Mouse (Mus musculus): ENCODE results near the gene Rap1b. TPM values are rescaled to one million over a fixed set of nuclear protein-coding genes. Genes with fewer than 3 reads are reported as not detected.

The Rap1b gene
- polyA plus RNA-seq, 1 experiment from 2014 or later, result 176 TPM

DNA sequence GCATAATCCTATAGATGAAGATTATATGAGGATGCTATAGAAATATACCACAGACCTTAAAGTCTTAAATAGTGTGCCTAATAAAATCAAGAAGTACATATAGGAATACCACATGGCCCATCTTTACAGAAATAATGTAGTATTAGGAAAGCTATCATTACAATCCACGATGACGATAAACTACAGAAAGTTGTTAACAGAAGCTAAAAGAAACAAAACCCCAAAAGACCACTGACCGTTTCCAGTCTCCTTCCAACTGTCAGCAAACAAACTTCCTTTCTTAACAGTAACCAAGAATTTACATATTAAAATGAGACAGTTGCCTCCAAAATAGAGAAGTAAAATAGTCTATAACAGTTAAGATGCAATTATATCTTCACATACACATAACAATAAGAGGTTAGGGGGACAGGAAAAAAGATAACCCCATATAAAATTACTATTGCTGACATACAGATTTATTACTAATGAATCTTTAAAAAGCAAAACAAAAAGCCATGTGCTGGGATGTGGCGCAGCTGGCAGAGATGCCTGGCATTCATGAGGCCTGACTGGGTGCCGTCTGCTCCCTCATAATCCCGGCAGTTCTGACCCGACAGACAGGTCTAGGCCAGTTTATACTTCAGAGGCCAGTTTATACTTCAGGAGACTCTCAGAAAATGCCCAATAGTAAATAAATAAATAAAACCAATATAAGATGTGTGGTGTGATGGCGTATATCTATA is 66.1 kb downstream of the Rap1b start:
- Histone ChIP-seq H3K4me2 (replicated peaks; ENCODE audit: low read depth, low read length) (no peak overlapping the region), H3K27ac (ENCODE audit: low read depth, low read length) (no peak overlapping the region), H3K27me3 (ENCODE audit: control insufficient read depth, insufficient read depth, low read length) (no peaks in the 10 kb centered on the region), H3K4me1 (ENCODE audit: control insufficient read depth, insufficient read depth, low read length) (no peaks in the 10 kb centered on the region), H3K9ac (ENCODE audit: low read depth, low read length) (no peak overlapping the region), H3K36me3 (ENCODE audit: control insufficient read depth, insufficient read depth, low read length) (peaks cover 89% of the 10 kb centered on the region), H3K4me3 (ENCODE audit: low read length) (no peak overlapping the region), H3K9me3 (ENCODE audit: control insufficient read depth, low read length) (no peaks in the 10 kb centered on the region)
- no peak for ATAC-seq (ENCODE audit: low FRiP score, low TSS enrichment)
- 91% methylated on average over 8 of the region's 8 CpGs for WGBS

DNA sequence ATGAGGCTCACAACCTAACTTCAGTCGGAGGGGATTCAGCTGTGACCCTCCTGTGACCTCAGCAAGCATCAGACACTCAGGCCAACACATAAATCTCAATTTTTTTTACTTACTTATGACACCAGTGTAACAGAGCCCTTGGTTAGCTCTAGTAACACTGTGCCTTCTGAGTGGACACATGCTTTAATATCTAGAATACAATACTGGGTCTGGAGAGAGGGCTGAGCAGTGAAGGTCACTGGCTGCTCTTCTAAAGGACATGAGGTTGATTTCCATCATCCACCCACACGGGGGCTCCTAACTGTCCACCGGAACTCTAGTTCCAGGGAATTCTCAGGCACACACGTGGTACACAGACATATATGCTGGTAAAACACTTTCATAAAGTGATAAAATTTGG is 66.9 kb downstream of the Rap1b start:
- Histone ChIP-seq H3K4me1 (ENCODE audit: control insufficient read depth, insufficient read depth, low read length) (no peaks in the 10 kb centered on the region), H3K9me3 (ENCODE audit: control insufficient read depth, low read length) (no peaks in the 10 kb centered on the region), H3K27ac (ENCODE audit: low read depth, low read length) (no peak overlapping the region), H3K27me3 (ENCODE audit: control insufficient read depth, insufficient read depth, low read length) (no peaks in the 10 kb centered on the region), H3K4me2 (replicated peaks; ENCODE audit: low read depth, low read length) (no peak overlapping the region), H3K36me3 (ENCODE audit: control insufficient read depth, insufficient read depth, low read length) (peaks cover 92% of the 10 kb centered on the region), H3K4me3 (ENCODE audit: low read length) (no peak overlapping the region), H3K9ac (ENCODE audit: low read depth, low read length) (no peak overlapping the region)
- no peak for ATAC-seq (ENCODE audit: low FRiP score, low TSS enrichment)
- 84% methylated on average over 4 of the region's 4 CpGs for WGBS

- Histone ChIP-seq H3K36me3 (ENCODE audit: control insufficient read depth, insufficient read depth, low read length) (peaks cover 90% of the 10 kb centered on the region), H3K9ac (ENCODE audit: low read depth, low read length) (no peak overlapping the region), H3K4me3 (ENCODE audit: low read length) (no peak overlapping the region), H3K9me3 (ENCODE audit: control insufficient read depth, low read length) (no peaks in the 10 kb centered on the region), H3K4me2 (replicated peaks; ENCODE audit: low read depth, low read length) (no peak overlapping the region), H3K27me3 (ENCODE audit: control insufficient read depth, insufficient read depth, low read length) (no peaks in the 10 kb centered on the region), H3K27ac (ENCODE audit: low read depth, low read length) (no peak overlapping the region), H3K4me1 (ENCODE audit: control insufficient read depth, insufficient read depth, low read length) (no peaks in the 10 kb centered on the region)
- 86% methylated on average over 12 of the region's 12 CpGs for WGBS
- no peak for ATAC-seq (ENCODE audit: low FRiP score, low TSS enrichment)
Observed at GRCm38 (mm10) chr10:117778328-117778910, 67.4 kb downstream of the Rap1b start.

DNA sequence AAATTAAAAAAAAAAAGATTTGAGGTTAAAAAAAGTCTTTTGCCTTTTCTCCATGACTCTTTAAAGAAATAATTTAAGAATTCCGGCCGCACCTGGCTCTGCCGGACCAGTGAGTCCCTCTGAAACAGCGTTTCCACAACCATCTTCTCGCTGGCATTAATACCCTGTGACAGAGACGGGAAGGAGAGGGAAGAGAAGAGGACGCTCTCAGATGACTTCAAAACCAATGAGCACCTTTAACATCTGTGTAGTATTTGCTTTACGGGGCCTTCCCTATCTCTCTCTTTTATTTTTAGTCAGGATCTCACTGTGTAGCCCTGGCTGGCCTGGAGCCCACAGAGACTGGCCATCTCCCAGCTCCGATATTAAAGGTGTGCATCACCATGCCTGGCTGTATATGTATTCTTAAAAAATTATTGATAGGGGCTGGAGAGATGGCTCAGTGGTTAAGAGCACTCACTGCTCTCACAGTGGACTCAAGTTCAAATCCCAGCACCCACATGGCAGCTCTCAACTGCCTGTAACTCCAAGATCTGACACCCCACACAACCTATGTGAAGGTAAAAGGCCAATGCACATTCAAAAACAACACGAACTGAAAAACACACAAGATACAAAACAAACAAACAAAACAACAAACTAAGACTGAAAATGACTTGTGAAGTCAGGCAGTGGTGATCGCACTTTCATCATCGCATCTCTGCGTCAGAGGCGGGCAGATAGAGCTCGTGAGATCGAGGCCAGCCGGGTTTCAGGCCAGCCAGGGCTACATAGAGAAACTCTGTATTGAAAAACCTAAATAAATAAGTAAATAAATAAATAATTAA is 68.1 kb downstream of the Rap1b start:
- 94% methylated on average over 17 of the region's 17 CpGs for WGBS

GRCm38 (mm10) chr10:117777103-117777470 is 68.7 kb downstream of the Rap1b start:
- no peak for ATAC-seq (ENCODE audit: low FRiP score, low TSS enrichment)
- H3K27ac ChIP-seq (ENCODE audit: low read depth, low read length), result no peak overlapping the region

More for the DNA sequence above, 68.1 kb downstream of the Rap1b start:
- Histone ChIP-seq H3K4me2 (replicated peaks; ENCODE audit: low read depth, low read length) (no peak overlapping the region), H3K9ac (ENCODE audit: low read depth, low read length) (no peak overlapping the region), H3K27me3 (ENCODE audit: control insufficient read depth, insufficient read depth, low read length) (no peaks in the 10 kb centered on the region), H3K4me3 (ENCODE audit: low read length) (no peak overlapping the region), H3K4me1 (ENCODE audit: control insufficient read depth, insufficient read depth, low read length) (no peaks in the 10 kb centered on the region), H3K36me3 (ENCODE audit: control insufficient read depth, insufficient read depth, low read length) (peaks cover 90% of the 10 kb centered on the region), H3K9me3 (ENCODE audit: control insufficient read depth, low read length) (no peaks in the 10 kb centered on the region), H3K27ac (ENCODE audit: low read depth, low read length) (no peak overlapping the region)
- ATAC-seq (ENCODE audit: low FRiP score, low TSS enrichment), result no peak

GRCm38 (mm10) chr10:117776281-117777102 is 69.3 kb downstream of the Rap1b start:
- Histone ChIP-seq H3K36me3 (ENCODE audit: control insufficient read depth, insufficient read depth, low read length) (peaks cover 88% of the 10 kb centered on the region), H3K4me3 (ENCODE audit: low read length) (no peak overlapping the region), H3K4me2 (replicated peaks; ENCODE audit: low read depth, low read length) (no peak overlapping the region), H3K4me1 (ENCODE audit: control insufficient read depth, insufficient read depth, low read length) (no peaks in the 10 kb centered on the region), H3K9ac (ENCODE audit: low read depth, low read length) (no peak overlapping the region), H3K27me3 (ENCODE audit: control insufficient read depth, insufficient read depth, low read length) (no peaks in the 10 kb centered on the region), H3K27ac (ENCODE audit: low read depth, low read length) (no peak overlapping the region), H3K9me3 (ENCODE audit: control insufficient read depth, low read length) (no peaks in the 10 kb centered on the region)
- ATAC-seq (ENCODE audit: low FRiP score, low TSS enrichment), result no peak
- 91% methylated on average over 12 of the region's 12 CpGs for WGBS

More at GRCm38 (mm10) chr10:117777103-117777470, 68.7 kb downstream of the Rap1b start:
- WGBS, result 98% methylated on average over 3 of the region's 3 CpGs
- H3K36me3 ChIP-seq (ENCODE audit: control insufficient read depth, insufficient read depth, low read length), result peaks cover 90% of the 10 kb centered on the region
- H3K4me2 ChIP-seq (replicated peaks; ENCODE audit: low read depth, low read length), result no peak overlapping the region
- H3K9me3 ChIP-seq (ENCODE audit: control insufficient read depth, low read length), result no peaks in the 10 kb centered on the region
- no peaks in the 10 kb centered on the region for H3K4me1 ChIP-seq (ENCODE audit: control insufficient read depth, insufficient read depth, low read length)
- H3K9ac ChIP-seq (ENCODE audit: low read depth, low read length), result no peak overlapping the region
- H3K4me3 ChIP-seq (ENCODE audit: low read length), result no peak overlapping the region
- H3K27me3 ChIP-seq (ENCODE audit: control insufficient read depth, insufficient read depth, low read length), result no peaks in the 10 kb centered on the region

- Histone ChIP-seq H3K9me3 (ENCODE audit: control insufficient read depth, low read length) (no peaks in the 10 kb centered on the region), H3K27ac (ENCODE audit: low read depth, low read length) (no peak overlapping the region), H3K27me3 (ENCODE audit: control insufficient read depth, insufficient read depth, low read length) (no peaks in the 10 kb centered on the region), H3K4me3 (ENCODE audit: low read length) (no peak overlapping the region), H3K4me2 (replicated peaks; ENCODE audit: low read depth, low read length) (no peak overlapping the region), H3K36me3 (ENCODE audit: control insufficient read depth, insufficient read depth, low read length) (peaks cover 88% of the 10 kb centered on the region), H3K4me1 (ENCODE audit: control insufficient read depth, insufficient read depth, low read length) (no peaks in the 10 kb centered on the region), H3K9ac (ENCODE audit: low read depth, low read length) (no peak overlapping the region)
- ATAC-seq (ENCODE audit: low FRiP score, low TSS enrichment), result no peak
- 89% methylated on average over 6 of the region's 6 CpGs for WGBS
Observed at GRCm38 (mm10) chr10:117775401-117776144, 70.3 kb downstream of the Rap1b start.

GRCm38 (mm10) chr10:117774817-117775120 is 71.1 kb downstream of the Rap1b start:
- no peaks in the 10 kb centered on the region for H3K9me3 ChIP-seq (ENCODE audit: control insufficient read depth, low read length)
- no peak for ATAC-seq (ENCODE audit: low FRiP score, low TSS enrichment)
- 98% methylated on average over 1 of the region's 1 CpGs for WGBS

More at GRCm38 (mm10) chr10:117774817-117775120, 71.1 kb downstream of the Rap1b start:
- Histone ChIP-seq H3K4me3 (ENCODE audit: low read length) (no peak overlapping the region), H3K27me3 (ENCODE audit: control insufficient read depth, insufficient read depth, low read length) (no peaks in the 10 kb centered on the region), H3K27ac (ENCODE audit: low read depth, low read length) (no peak overlapping the region), H3K36me3 (ENCODE audit: control insufficient read depth, insufficient read depth, low read length) (peaks cover 89% of the 10 kb centered on the region), H3K4me2 (replicated peaks; ENCODE audit: low read depth, low read length) (no peak overlapping the region), H3K9ac (ENCODE audit: low read depth, low read length) (no peak overlapping the region), H3K4me1 (ENCODE audit: control insufficient read depth, insufficient read depth, low read length) (no peaks in the 10 kb centered on the region)

All from kidney, embryonic 14.5 days (tissue).